Mouse (Mus musculus): ENCODE measurements at regions not wholly inside any gene's neighbourhood (a gene's known extent, or its start where the extent isn't known, plus 50 kb on each side); places are given as distances from the start of the nearest gene placed in this dataset.

- no peak for ATAC-seq (ENCODE audit: extremely low read depth, insufficient number of reproducible peaks, low FRiP score, poor library complexity, severe bottlenecking)
- no peaks in the 10 kb centered on the region for H3K4me1 ChIP-seq (ENCODE audit: insufficient read depth, low read depth, low read length)
- H3K4me3 ChIP-seq (ENCODE audit: low read depth, low read length) = no peak overlapping the region
These were observed 95.0 kb downstream of the Sall1 start for GRCm38 (mm10) chr8:88948981-88949380.

GRCm38 (mm10) chr8:88948328-88948727 lies 95.6 kb downstream of the Sall1 start:
- TF ChIP-seq CTCF (IDR thresholded peaks at IDR 0.05; ENCODE audit: low read depth, low read length) = no peak
- no peak for TF ChIP-seq POLR2AphosphoS5 (IDR thresholded peaks at IDR 0.05; ENCODE audit: insufficient replicate concordance, low read depth, low read length)
- no peak for TF ChIP-seq GATA2 (IDR thresholded peaks at IDR 0.05; ENCODE audit: borderline replicate concordance, low read depth, low read length)
- H3K4me1 ChIP-seq (ENCODE audit: insufficient read depth, low read depth, low read length) = no peaks in the 10 kb centered on the region
- no peak overlapping the region for H3K4me3 ChIP-seq (ENCODE audit: low read depth, low read length)
- no peaks in the 10 kb centered on the region for H3K36me3 ChIP-seq (replicated peaks)
- H3K9me3 ChIP-seq (replicated peaks) = peaks cover 60% of the 10 kb centered on the region
- H3K27me3 ChIP-seq (ENCODE audit: insufficient read depth, low read length) = no peaks in the 10 kb centered on the region
- DNase-seq (ENCODE audit: low spot score) (no peak), ATAC-seq (ENCODE audit: extremely low read depth, insufficient number of reproducible peaks, low FRiP score, poor library complexity, severe bottlenecking) (no peak)

More at GRCm38 (mm10) chr8:88948981-88949380, 95.0 kb downstream of the Sall1 start:
- Histone ChIP-seq H3K36me3 (replicated peaks) (no peaks in the 10 kb centered on the region), H3K9me3 (replicated peaks) (peaks cover 60% of the 10 kb centered on the region), H3K27me3 (ENCODE audit: insufficient read depth, low read length) (no peaks in the 10 kb centered on the region)
- TF ChIP-seq TAL1 (conservative IDR thresholded peaks at IDR 0.05; ENCODE audit: low read depth, low read length) = no peak
- TF ChIP-seq GATA1 (IDR thresholded peaks at IDR 0.05; ENCODE audit: borderline replicate concordance, low read length) = no peak
- TF ChIP-seq POLR2AphosphoS5 (IDR thresholded peaks at IDR 0.05; ENCODE audit: insufficient replicate concordance, low read depth, low read length) = no peak
- TF ChIP-seq GATA2 (IDR thresholded peaks at IDR 0.05; ENCODE audit: borderline replicate concordance, low read depth, low read length) = no peak
- no peak for TF ChIP-seq CTCF (IDR thresholded peaks at IDR 0.05; ENCODE audit: low read depth, low read length)
- DNase-seq (ENCODE audit: low spot score) = no peak

- TF ChIP-seq GATA1 (IDR thresholded peaks at IDR 0.05; ENCODE audit: borderline replicate concordance, low read length) (no peak), POLR2AphosphoS5 (IDR thresholded peaks at IDR 0.05; ENCODE audit: insufficient replicate concordance, low read depth, low read length) (no peak), GATA2 (IDR thresholded peaks at IDR 0.05; ENCODE audit: borderline replicate concordance, low read depth, low read length) (no peak), TAL1 (conservative IDR thresholded peaks at IDR 0.05; ENCODE audit: low read depth, low read length) (no peak), CTCF (IDR thresholded peaks at IDR 0.05; ENCODE audit: low read depth, low read length) (no peak)
- Histone ChIP-seq H3K36me3 (replicated peaks) (no peaks in the 10 kb centered on the region), H3K9me3 (replicated peaks) (peaks cover 62% of the 10 kb centered on the region), H3K27me3 (ENCODE audit: insufficient read depth, low read length) (no peaks in the 10 kb centered on the region), H3K4me1 (ENCODE audit: insufficient read depth, low read depth, low read length) (no peaks in the 10 kb centered on the region), H3K4me3 (ENCODE audit: low read depth, low read length) (no peak overlapping the region)
- DNase-seq (ENCODE audit: low spot score) = no peak
- no peak for ATAC-seq (ENCODE audit: extremely low read depth, insufficient number of reproducible peaks, low FRiP score, poor library complexity, severe bottlenecking)
These were observed 96.6 kb downstream of the Sall1 start for GRCm38 (mm10) chr8:88947384-88947783.

- ATAC-seq (ENCODE audit: extremely low read depth, insufficient number of reproducible peaks, low FRiP score, poor library complexity, severe bottlenecking) = no peak
- peaks cover 68% of the 10 kb centered on the region for H3K9me3 ChIP-seq (replicated peaks)
These were observed 98.3 kb downstream of the Sall1 start for GRCm38 (mm10) chr8:88945656-88946055.

GRCm38 (mm10) chr8:88944038-88944437 lies 99.9 kb downstream of the Sall1 start:
- Histone ChIP-seq H3K4me3 (ENCODE audit: low read depth, low read length) (no peak overlapping the region), H3K9me3 (replicated peaks) (peaks cover 71% of the 10 kb centered on the region), H3K4me1 (ENCODE audit: insufficient read depth, low read depth, low read length) (no peaks in the 10 kb centered on the region), H3K27me3 (ENCODE audit: insufficient read depth, low read length) (no peaks in the 10 kb centered on the region), H3K36me3 (replicated peaks) (no peaks in the 10 kb centered on the region)
- TF ChIP-seq GATA2 (IDR thresholded peaks at IDR 0.05; ENCODE audit: borderline replicate concordance, low read depth, low read length) = no peak
- TF ChIP-seq TAL1 (conservative IDR thresholded peaks at IDR 0.05; ENCODE audit: low read depth, low read length) = no peak
- TF ChIP-seq POLR2AphosphoS5 (IDR thresholded peaks at IDR 0.05; ENCODE audit: insufficient replicate concordance, low read depth, low read length) = no peak
- TF ChIP-seq CTCF (IDR thresholded peaks at IDR 0.05; ENCODE audit: low read depth, low read length) = no peak
- TF ChIP-seq GATA1 (IDR thresholded peaks at IDR 0.05; ENCODE audit: borderline replicate concordance, low read length) = no peak
- no peak for ATAC-seq (ENCODE audit: extremely low read depth, insufficient number of reproducible peaks, low FRiP score, poor library complexity, severe bottlenecking)
- DNase-seq (ENCODE audit: low spot score) = no peak

More at GRCm38 (mm10) chr8:88945656-88946055, 98.3 kb downstream of the Sall1 start:
- H3K27me3 ChIP-seq (ENCODE audit: insufficient read depth, low read length) = no peaks in the 10 kb centered on the region
- DNase-seq (ENCODE audit: low spot score) = no peak
- H3K4me3 ChIP-seq (ENCODE audit: low read depth, low read length) = no peak overlapping the region
- TF ChIP-seq TAL1 (conservative IDR thresholded peaks at IDR 0.05; ENCODE audit: low read depth, low read length) (no peak), GATA2 (IDR thresholded peaks at IDR 0.05; ENCODE audit: borderline replicate concordance, low read depth, low read length) (no peak), POLR2AphosphoS5 (IDR thresholded peaks at IDR 0.05; ENCODE audit: insufficient replicate concordance, low read depth, low read length) (no peak), CTCF (IDR thresholded peaks at IDR 0.05; ENCODE audit: low read depth, low read length) (no peak), GATA1 (IDR thresholded peaks at IDR 0.05; ENCODE audit: borderline replicate concordance, low read length) (no peak)
- no peaks in the 10 kb centered on the region for H3K36me3 ChIP-seq (replicated peaks)
- no peaks in the 10 kb centered on the region for H3K4me1 ChIP-seq (ENCODE audit: insufficient read depth, low read depth, low read length)

GRCm38 (mm10) chr8:88939071-88939746 lies 104.8 kb downstream of the Sall1 start:
- ATAC-seq (ENCODE audit: extremely low read depth, insufficient number of reproducible peaks, low FRiP score, poor library complexity, severe bottlenecking) = no peak
- no peak for DNase-seq (ENCODE audit: low spot score)
- peaks cover 75% of the 10 kb centered on the region for H3K9me3 ChIP-seq (replicated peaks)
- no peak for TF ChIP-seq TAL1 (conservative IDR thresholded peaks at IDR 0.05; ENCODE audit: low read depth, low read length)
- no peak for TF ChIP-seq POLR2AphosphoS5 (IDR thresholded peaks at IDR 0.05; ENCODE audit: insufficient replicate concordance, low read depth, low read length)
- TF ChIP-seq GATA1 (IDR thresholded peaks at IDR 0.05; ENCODE audit: borderline replicate concordance, low read length) = no peak
- TF ChIP-seq CTCF (IDR thresholded peaks at IDR 0.05; ENCODE audit: low read depth, low read length) = no peak
- no peak for TF ChIP-seq GATA2 (IDR thresholded peaks at IDR 0.05; ENCODE audit: borderline replicate concordance, low read depth, low read length)
- H3K4me3 ChIP-seq (ENCODE audit: low read depth, low read length) = no peak overlapping the region
- no peaks in the 10 kb centered on the region for H3K4me1 ChIP-seq (ENCODE audit: insufficient read depth, low read depth, low read length)
- H3K36me3 ChIP-seq (replicated peaks) = no peaks in the 10 kb centered on the region
- no peaks in the 10 kb centered on the region for H3K27me3 ChIP-seq (ENCODE audit: insufficient read depth, low read length)

Measured in G1E (cell line).